Mouse (Mus musculus) cerebellum, adult (tissue): ENCODE measurements around the gene Amdhd1.
A peak's percentile ranks its signal among the peaks of the same experiment; 100 is the strongest.

Experiments
- ATAC-seq: cut with Nextera tagmentation; 2 replicates; pipeline ENCODE4 v1.9.2; 2017; ENCODE audit warnings: mild to moderate bottlenecking, moderate library complexity, mixed read lengths; ENCODE audit not compliant: insufficient number of reproducible peaks, low FRiP score, low TSS enrichment

Amdhd1 gene

GRCm38 (mm10) chr10:93541585-93541984 is 1.8 kb upstream of the Amdhd1 start:
- ATAC-seq = no peak

DNA sequence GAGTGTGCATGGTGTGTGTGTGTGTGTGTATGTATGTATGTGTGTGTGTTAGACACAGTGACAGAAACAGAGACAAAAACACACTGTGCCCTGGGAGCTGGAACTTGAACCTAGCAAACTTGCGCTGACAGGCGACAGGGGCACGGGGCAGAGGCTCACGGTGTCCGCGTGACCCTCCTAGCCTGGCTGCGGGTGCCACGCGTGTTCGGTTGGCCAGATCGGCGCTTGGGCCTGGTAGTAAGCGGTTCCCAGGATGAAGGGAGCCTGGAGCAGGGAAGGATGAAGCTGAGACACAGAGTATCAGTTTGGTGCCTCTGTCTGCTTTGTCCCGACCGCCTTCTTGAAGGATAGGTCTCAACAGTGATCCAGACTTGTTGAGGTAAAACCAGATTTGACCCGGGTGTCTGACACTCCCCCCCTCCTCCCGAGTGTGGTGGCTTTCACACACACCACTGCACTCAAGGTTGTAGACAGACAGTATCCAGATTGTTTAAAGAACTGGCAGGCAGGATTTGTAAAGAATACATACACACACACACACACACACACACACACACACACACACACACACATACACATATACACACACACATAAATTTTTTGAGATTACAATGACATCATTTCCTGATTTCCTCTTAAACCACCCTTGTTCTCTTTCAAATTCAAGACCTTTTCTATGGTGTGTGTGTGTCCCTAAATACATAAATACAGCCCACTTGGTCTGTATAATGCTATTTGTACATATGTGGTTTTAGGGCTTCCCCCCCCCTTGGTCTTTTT is 788 bp upstream of the Amdhd1 start, which contains the start of gene Ccdc38:
TSS of gene Ccdc38 (plus strand) at position 202 of the 780 bp plus-strand sequence.
- ATAC-seq = no peak

- ATAC-seq = no peak
Measured at GRCm38 (mm10) chr10:93538818-93539217, 1.0 kb downstream of the Amdhd1 start.

- no peak for ATAC-seq
Measured at GRCm38 (mm10) chr10:93538287-93538686, 1.5 kb downstream of the Amdhd1 start.

DNA sequence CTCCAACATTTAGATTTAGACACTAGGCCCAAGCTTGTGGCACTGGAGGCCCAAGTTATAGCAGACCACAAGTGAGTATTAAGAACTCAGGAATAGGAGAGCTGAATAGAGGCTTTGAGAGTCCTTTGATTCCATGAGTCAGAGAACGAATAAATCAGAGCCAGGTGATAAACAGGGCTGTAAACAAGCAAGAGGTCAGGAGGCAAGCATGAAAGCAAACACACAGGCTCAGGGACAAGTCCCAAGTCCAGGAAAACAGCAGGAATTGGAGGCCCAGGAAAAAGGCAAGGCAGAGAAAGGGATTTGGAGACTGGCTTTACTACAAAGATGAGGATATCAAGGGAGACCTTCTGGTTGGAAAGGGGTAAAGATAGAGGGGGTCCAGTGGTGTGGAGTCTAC is 14.5 kb downstream of the Amdhd1 start:
- no peak for ATAC-seq

GRCm38 (mm10) chr10:93520994-93521393 is 18.8 kb downstream of the Amdhd1 start:
- ATAC-seq = no peak

- peak; percentile 97 for ATAC-seq
Measured at GRCm38 (mm10) chr10:93519756-93520155, 20.1 kb downstream of the Amdhd1 start.

DNA sequence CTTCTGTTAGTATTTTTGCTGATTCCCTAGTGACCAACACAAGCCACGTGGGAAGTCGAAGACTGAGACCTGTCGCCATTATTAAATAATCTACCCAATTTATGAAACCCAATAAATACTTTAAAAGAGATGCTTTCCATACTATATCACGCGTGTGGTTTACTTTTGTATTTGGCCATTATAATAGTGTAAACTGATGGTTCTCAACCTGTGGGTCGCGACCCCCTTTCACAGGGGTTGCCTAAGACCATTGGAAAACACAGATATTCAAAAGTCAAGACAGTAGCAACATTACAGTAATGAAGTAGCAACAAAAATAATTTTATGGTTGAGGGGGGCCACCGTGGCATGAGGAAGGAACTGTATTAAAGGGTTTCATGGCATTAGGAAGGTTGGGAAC is 20.7 kb downstream of the Amdhd1 start:
- no peak for ATAC-seq

DNA sequence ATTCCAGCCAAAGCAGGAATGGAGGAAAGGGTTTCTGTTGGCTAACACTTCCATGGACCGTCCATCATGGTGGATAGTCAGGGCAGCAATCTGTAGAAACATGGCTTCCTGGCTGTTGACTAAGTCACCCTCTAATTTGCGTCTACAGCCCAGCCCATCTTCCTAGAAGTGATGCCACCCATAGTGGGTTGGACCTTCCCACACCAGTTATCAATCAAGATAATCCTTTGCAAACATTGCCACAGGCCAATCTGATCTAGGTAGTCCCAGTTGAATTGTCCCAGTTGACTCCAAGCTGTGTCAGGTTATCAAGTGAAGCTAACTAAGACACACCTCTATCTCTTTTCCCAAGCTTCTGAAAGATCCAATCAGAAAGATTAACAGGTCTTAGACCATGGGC is 21.2 kb downstream of the Amdhd1 start:
- ATAC-seq = no peak

- no peak for ATAC-seq
Measured at GRCm38 (mm10) chr10:93518186-93518585, 21.6 kb downstream of the Amdhd1 start.

GRCm38 (mm10) chr10:93517754-93518153 is 22.1 kb downstream of the Amdhd1 start:
- ATAC-seq = no peak

- no peak for ATAC-seq
Measured at GRCm38 (mm10) chr10:93515927-93516326, 23.9 kb downstream of the Amdhd1 start.

- ATAC-seq = no peak
Measured at GRCm38 (mm10) chr10:93515419-93515818, 24.4 kb downstream of the Amdhd1 start.

DNA sequence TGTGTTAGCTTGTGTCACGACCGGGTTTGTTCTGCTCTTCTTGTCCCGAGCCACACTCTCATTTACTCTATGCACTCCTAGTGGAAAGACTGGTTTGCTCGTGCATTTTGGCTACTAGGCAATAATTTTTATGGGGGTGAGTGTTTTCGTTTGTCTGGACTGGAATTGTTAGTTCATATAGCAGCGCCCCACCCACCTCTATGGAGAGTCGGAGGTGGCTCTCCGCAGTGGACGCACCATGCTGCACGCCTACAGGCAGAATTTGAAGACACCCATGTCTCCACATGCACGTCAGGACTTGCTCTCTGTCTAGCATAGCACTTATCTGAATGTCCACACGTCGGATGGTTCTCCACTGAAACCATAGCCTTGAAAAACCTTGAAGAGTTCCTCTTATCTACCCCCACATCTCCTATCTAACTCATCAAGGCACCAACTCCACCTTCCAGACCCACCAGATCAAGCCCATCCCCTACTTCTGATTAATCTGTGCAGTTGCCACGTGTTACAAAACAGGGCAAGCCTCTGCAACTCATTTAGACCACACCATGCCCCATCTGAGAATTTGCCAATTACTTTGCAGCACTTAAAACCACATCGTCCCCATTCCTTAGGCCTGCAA is 30.2 kb downstream of the Amdhd1 start:
- ATAC-seq = no peak

- no peak for ATAC-seq
Measured at GRCm38 (mm10) chr10:93508383-93508970, 31.4 kb downstream of the Amdhd1 start.

- ATAC-seq = no peak
Measured at GRCm38 (mm10) chr10:93501346-93501745, 38.5 kb downstream of the Amdhd1 start.

DNA sequence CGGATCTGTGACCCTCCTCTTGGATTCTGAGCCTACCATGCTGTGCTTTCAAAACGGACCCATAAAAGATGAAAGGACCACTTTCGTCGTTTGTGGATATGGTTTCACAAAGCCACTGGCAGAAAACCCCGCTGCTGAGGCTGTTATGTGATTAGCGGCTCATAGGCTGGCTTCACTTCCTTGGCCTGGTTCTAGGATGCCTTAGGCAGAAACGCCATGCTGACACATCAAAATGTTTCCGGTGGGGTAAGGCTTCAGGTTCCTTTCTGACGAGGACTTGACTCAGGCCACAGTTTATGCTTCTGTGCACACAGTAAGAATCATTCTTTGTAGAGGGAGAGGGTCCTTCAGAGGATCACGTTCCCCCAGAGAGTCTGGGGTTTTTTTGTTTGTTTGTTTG is 39.0 kb downstream of the Amdhd1 start:
- no peak for ATAC-seq

- ATAC-seq = no peak
Measured at GRCm38 (mm10) chr10:93490451-93490850, 49.4 kb downstream of the Amdhd1 start.

DNA sequence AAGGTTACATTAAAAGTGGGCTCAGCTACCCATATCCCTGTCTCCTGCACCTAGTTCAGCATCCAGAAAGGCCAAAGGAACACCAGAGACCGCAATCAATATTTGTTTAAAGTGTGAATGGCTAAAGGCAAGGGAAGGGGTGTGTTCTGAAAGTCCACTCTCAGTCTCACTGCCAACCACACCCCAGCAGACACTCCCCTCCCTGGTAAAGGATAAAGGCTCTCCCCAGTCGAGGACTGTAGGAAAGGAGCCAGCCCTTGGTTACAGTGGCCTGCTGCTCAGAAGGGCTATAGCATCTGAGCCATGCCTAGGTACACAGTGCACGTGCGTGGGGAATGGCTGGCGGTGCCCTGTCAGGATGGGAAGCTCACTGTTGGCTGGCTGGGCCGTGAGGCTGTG is 51.0 kb downstream of the Amdhd1 start:
- no peak for ATAC-seq

- no peak for ATAC-seq
Measured at GRCm38 (mm10) chr10:93488066-93488827, 51.6 kb downstream of the Amdhd1 start, which contains the start of gene Hal. Gene Hal (plus strand): TSS chr10:93488768.

DNA sequence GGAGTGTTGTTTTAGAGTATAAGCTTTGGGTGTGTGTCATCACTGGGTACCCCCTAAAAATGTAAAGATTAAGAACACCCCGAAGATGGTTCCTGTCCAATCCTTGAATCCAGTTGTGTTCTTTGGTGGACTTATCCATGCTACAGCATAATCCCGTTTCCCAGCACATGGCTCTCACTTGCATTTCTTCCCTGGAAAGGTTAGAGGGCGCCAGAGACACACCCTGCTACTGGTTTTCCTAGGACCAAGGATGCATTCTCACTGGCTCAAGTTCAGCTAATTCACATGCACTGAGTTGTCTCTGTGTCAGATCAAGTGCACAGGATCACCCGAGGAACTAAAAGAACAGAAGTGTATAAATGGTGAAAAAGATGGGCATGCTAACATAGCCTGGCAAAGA is 53.2 kb downstream of the Amdhd1 start:
- peak; percentile 59 for ATAC-seq
